In genomic region chr5:74218524-74218923, GRCm38 (mm10) we compare ENCODE assay signal across 16 mouse cellular contexts.
"Had no signal": no experiment of that assay in that cellular context is flagged by ENCODE, and none has a peak within 500 bp of the region (broad histone marks: within the 10 kb centered on the region; RNA-seq: fewer than 3 reads in every experiment).

No protein-coding gene starts in this region.

- H3K9ac ChIP-seq: limb, embryonic 13.5 days; liver, embryonic 15.5 days; lung, embryonic 14.5 days; midbrain, embryonic 15.5 days; neural tube, embryonic 13.5 days had no signal

- H3K9me3 ChIP-seq: limb, embryonic 13.5 days; liver, embryonic 15.5 days; midbrain, embryonic 10.5 days; midbrain, embryonic 15.5 days; neural tube, embryonic 13.5 days had no signal

- H3K36me3 ChIP-seq: limb, embryonic 13.5 days; liver, embryonic 15.5 days; midbrain, embryonic 10.5 days; midbrain, embryonic 15.5 days; neural tube, embryonic 13.5 days had no signal

- ATAC-seq: midbrain, embryonic 15.5 days had no signal

- H3K4me1 ChIP-seq: liver, embryonic 15.5 days had no signal

- DNase-seq: kidney, adult 9 months; kidney, postnatal 36 days; lung, embryonic 14.5 days; lung, postnatal 10 days; lung, postnatal 4 days; right cerebral cortex, adult 18-20 months; thymus, adult 2 months; thymus, postnatal 25 days had no signal

- H3K27ac ChIP-seq: kidney, postnatal 0 days; layer of hippocampus, adult 2 months; limb, embryonic 13.5 days; liver, embryonic 15.5 days; midbrain, embryonic 10.5 days; midbrain, embryonic 15.5 days; neural tube, embryonic 13.5 days had no signal

- H3K4me2 ChIP-seq: limb, embryonic 13.5 days; liver, embryonic 11.5 days; liver, embryonic 15.5 days; lung, embryonic 14.5 days; midbrain, embryonic 15.5 days; neural tube, embryonic 13.5 days had no signal

- H3K27me3 ChIP-seq: limb, embryonic 13.5 days; liver, embryonic 15.5 days; midbrain, embryonic 15.5 days; neural tube, embryonic 13.5 days had no signal

- H3K4me3 ChIP-seq: layer of hippocampus, adult 2 months; limb, embryonic 13.5 days; liver, embryonic 15.5 days; midbrain, embryonic 10.5 days; midbrain, embryonic 15.5 days; neural tube, embryonic 13.5 days had no signal
